Mouse (Mus musculus) forelimb bud, embryonic 11.5 days (tissue): ENCODE results near the gene Cdk4.

Experiments used
- DNase-seq: peaks from one replicate; pipeline ENCODE4 v3.0.0-alpha.2; 2012; ENCODE audit warnings: low read depth, low spot score

The Cdk4 gene

DNA sequence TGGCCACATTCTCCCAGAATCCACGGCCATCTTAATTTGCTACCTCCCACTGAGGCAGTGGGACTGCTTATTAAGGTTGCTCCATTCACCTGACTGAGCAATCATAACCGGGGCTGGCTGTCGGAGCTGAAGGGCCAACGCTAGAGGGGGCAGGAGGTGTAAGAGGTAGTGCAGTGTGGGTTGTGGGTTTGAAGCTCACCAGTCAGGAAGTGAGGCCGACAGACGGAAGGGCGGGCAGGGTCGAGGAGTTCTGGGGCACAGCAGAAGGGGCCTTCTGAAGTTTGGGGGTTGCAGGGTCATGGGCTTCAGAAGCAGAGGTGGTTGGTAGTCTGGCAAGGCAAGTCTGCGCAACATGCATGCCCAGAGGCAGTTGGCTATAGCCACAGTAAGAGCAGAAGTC, 11.7 kb downstream of the Cdk4 start, which contains the start of gene Agap2:
Agap2 (plus strand) TSS at position 205 of the 400 bp plus-strand sequence.
- no peak for DNase-seq

DNA sequence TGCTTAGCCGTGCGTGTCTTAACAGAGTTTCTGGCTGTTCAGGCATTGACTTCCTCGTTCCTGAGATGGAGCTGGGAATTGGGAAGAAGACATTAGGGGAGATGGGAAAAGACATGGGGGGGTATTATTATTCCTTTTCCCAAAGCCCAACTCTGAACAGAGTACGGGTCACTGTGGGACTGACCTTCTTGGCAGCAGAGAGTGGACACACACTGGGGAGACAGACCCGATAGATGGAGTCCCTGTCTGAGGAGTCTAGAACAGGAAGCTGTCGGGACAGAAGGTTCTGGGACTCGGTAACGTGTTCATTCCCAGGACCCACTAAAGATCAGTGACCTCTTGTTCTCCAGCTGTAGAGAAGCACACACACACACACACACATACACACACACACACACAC, 12.3 kb downstream of the Cdk4 start:
- DNase-seq: no peak

DNA sequence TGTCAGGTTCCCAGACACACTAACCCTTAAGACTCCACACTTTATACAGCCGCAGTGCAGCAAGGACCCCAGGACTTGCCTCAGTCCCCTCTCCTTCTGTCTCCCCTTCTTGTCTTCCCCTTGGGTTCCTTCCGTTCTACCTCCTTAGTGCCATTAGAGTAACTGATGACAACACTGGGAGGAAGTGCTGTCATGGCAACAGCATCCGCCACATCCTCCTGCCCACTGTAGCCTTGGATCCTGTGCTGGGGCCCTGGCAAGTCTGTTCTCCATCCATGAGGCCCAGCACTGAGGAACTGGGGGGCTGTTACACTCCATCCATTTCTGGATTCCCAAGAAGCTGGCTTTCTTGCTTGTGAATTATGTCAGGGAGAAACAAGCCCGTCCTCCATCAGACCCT, 12.7 kb downstream of the Cdk4 start:
- no peak for DNase-seq

DNA sequence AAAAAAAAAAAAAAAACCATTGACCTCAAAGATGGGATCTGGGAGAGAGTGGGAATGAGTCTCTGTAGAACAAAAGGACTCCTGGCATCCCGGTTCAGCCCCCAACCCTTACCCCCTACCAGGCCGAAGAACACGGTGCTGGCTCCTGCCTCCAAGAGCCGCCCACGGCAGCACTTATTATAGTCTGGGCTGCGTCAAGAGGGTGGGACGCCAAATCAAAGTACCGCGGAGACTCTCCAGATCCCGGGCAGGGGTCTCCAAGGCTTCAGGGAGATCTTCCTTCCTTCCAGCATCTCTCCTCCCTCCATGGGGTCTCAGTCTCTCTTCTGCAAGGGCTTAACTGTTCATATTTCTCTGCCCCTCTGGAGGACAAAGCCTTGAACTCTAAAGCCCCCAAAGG, 14.2 kb downstream of the Cdk4 start:
- DNase-seq: no peak

DNA sequence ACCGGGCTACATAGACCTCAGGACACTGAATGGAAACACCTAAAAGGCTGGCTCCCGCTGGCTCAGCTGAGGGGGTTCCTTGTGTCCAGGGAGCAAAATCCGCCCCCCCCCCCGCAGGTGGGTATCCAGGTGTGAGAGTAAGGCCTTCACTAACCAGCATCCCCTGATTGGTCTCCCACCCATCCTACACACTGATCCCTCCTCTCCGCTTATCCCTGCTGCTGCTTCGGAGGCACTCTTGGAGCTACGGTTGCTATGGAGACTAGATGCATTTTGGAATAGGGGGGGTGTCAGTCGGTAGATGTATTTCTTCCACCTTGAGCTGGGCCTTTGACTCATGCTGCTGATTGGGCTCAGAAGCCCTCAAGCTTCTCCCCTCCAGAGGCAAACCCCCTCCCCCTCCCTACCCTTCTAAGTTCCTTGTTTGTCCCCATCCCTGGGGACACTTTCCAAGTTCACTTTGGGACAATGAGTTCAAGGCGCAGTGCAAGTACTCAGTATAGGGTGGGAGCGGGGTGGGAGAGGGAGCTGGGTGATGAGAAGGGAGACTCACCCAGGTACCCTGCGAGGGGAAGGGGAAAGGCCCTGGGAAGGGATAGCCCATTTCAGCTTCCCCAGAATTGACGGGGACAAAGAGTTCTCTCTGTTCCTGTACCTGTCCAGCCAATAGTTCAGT, 14.8 kb downstream of the Cdk4 start:
- no peak for DNase-seq

DNA sequence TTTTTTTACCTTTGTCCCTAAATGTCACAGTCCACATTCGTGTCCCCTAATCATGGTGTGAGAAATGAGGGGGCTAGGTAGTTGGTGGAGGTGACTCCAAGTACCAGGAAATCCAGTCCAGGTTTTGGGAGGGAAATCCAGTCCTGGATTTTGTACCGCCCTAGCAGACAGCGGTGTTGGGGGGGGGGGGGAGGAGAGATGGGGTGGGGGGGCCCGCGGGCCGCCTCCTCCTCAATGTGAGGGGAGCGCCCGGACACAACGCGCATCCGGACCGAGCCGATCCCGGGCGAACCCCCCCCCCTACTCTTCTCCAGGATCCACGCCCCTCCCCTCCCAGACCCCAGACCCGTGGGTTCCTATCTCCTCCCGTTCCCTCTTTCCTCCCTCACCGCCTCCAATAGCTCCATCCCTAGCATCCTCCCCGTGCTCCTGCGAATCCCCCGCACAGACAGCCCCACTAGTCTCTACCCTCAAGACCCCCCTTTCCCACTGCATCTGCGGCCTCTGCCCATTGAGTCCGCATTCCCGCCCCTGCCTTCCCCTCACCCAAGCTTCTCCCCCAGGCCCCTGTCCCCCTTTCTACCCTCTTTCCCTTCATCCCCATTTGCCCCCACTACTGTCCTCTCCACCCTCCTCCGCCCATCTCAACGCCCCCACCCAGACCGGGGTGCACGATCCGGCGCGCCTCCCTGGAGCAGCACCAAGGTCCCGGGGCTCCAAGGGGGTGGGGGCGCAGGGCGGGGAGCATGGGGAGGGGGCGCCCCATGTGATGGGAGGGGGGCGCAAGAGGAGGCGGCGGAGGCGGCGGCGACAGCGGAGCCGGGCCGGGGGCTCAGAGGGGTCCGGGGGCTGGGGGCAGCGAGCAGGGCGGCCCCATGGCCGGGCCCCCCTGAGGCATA, 15.6 kb downstream of the Cdk4 start:
- DNase-seq: peak; percentile 50

DNA sequence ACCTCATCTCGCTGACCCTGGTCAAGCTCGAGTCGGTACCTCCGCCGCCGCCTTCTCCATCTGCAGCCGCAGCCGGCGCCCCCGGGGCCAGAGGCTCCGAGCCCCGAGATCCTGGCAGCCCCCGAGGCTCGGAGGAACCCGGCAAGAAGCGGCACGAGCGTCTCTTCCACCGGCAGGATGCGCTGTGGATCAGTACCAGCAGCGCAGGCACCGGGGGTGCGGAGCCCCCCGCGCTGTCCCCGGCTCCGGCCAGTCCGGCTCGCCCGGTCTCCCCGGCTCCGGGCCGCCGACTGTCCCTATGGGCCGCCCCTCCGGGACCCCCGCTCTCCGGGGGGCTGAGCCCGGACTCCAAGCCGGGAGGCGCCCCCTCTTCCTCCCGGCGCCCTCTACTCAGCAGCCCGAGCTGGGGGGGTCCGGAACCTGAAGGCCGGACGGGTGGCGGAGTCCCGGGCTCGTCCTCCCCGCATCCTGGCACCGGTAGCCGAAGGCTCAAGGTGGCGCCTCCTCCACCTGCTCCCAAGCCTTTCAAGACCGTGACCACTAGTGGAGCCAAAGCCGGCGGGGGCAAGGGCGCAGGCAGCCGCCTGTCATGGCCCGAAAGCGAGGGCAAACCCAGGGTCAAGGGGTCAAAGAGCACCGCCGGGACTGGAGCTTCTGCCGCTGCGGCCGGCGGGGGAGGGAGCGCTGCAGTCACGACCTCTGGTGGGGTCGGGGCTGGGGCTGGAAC, 16.5 kb downstream of the Cdk4 start:
- no peak for DNase-seq

DNA sequence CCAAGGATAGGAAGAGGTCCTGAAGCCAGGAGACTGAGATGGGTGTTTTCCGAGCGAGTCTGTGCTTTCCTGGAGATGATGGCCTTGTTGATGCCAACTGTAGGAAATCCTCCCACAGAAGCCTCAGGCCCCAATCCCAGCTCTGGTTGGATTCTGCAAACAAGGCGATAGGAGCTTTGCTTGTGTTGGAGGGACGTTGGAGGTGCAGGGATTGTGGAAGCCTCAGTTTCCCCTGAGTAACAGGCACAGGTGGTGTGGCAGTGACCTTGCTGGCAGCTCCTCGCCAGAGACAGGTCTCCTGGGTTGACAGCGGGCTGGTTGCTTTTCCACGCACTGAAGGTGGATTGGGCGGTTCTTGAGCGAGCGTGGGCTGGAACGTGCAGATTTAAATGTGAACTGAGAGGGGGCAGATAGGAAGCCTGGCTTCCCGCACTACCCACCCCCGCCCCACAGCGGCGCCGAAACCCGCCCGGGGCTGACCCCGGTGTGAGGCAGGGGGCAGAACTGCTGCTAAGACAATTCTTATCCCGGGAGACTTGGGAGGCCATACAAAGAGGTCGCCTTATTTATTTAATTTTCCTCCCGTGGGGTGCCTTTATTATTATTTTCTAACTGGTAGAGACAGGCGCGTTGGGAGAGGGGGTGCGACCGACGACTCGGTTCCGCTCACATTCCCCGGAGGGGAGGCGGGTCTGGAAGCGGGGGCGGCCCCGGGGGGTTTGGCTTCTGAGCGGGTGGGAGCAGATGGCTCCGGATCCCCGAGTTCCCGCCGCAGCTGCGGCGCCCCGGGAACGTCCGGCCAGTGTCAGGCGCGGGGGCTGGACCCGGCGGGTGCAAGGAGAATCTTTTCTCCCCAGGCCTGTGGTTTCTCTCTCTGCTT, 17.8 kb downstream of the Cdk4 start:
- no peak for DNase-seq

DNA sequence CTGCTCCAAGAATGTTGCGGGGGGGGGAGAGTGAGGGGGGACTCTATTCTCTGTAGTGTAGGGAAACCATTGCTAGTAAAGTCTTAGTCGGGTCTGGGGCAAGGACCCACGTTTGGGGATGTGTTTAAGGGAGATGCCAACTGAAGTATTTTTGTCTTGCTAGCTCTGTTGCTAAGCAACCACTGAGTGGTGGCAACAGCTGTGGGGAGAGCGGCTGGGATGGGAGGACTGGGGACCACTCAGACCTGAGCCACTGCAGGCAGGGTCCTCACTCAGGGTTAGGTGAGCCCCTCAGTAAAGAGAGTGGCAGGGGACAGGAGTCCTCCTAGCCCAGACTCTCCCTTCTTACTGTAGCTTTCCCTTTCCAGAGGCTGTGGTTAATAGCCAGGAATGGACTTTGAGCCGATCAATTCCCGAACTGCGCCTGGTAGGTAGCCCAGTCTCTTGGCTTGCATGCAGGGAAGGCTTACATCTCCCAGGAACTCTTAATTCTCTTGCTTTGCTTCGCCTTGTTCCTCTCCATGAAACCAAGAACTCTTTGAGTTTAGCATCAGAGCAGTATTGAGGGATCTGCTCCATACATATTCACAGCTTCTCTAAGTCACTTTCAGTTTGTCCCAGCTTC, 18.8 kb downstream of the Cdk4 start:
- DNase-seq: peak; percentile 49

DNA sequence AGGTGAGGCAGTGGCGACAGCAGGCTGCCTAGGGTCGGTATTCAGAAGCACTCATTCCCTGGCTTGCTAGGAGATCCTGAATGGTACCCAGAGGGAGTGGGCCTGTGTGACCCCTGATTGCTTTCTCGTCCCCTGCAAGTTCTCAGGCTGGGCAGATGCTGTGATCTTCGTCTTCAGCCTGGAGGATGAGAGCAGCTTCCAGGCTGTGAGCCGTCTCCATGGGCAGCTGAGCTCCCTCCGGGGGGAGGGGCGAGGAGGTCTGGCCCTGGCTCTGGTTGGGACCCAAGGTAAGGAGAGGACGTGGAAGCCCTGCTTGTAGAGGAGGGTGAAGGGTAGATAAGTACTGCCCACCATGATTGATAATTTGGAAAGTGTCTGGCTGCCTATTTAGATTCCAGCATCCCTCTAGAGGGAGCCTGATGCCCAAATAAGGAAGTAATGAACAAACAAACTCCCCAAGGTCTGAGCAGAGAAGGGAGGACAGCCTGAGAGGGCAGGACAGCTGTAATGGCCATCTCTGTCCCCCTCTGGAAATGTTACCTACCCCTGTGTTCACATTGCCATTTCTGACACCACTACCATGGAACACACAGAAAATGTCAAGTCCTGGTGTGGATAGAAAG, 20.1 kb downstream of the Cdk4 start:
- no peak for DNase-seq

DNA sequence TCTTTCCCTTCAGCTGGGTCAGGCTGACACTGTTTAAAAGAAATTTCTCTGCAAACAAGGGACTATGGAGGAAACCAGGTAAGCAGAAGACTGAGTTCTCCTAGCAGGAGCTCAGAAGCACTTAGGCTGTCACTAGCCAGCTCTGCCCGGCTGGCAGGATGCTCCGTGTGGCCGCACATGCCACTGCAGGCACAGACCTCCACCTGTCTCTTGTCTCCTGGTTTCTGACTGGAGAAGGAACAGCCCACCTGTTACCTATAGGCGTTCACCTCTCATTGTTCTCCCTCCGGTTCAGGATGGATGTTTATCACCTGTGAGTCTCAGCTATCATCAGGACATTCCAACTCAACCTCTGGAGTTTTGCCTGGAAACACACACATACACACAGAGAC, 20.6 kb downstream of the Cdk4 start:
- no peak for DNase-seq

DNA sequence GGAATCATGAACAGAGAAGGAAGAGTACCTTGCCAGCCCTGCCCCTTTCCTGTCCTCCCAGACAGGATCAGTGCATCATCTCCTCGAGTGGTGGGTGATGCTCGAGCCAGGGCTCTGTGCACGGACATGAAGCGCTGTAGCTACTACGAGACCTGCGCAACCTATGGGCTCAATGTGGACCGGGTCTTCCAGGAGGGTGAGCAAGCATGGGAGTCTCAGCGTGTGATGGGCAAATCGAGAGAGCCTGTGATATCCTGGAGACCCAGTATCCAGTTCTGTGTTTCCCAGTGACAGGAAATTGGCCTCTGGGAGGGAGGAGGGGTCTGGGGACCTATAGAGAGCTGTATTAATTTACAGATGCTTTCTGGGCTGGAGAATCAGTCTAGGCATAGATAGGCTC, 21.7 kb downstream of the Cdk4 start:
- no peak for DNase-seq

DNA sequence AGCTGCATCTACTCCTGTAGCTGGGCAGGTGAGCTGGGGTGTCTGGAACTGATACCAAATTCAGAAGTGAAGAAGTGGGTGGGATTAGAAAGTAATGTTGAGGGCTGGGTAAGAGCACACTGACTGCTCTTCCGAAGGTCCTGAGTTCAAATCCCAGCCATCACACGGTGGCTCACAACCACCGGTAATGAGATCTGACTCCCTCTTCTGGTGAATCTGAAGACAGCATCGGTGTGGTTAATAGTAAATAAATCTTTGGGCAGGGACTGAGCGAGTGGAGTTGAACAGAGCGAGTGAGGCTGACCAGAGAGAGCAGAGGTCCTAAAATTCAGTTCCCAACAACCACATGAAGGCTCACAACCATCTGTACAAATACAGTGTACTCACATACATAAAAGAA, 22.3 kb downstream of the Cdk4 start:
- DNase-seq: no peak

DNA sequence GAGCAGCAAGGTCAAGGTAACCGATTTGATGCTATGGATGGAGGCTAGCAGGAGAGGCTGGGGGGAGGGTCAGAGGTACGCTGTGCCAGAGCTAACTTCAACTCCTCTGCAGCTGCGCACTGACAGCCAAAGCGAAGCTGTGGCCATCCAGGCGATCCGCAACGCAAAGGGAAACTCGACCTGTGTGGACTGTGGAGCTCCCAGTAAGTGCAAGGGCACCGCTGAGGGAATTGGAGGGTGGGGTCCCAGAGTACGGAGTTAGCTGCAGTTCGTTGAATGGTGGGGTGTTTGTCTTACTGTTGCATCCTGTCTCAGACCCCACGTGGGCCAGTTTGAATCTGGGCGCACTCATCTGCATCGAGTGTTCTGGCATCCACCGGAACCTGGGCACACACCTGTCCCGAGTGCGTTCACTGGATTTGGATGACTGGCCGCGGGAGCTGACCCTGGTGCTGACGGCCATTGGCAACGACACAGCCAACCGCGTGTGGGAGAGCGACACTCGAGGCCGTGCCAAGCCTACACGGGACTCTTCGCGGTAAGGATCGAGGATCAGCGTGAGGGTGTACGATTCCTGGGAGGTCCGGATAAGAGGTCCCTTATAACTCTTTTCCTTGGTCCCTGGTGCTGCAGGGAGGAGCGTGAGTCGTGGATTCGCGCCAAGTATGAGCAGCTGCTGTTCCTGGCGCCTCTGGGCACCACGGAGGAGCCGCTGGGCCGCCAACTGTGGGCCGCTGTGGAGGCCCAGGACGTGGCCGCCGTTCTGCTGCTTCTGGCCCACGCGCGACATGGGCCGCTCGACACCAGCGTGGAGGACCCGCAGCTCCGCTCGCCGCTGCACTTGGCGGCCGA, 27.5 kb downstream of the Cdk4 start:
- DNase-seq: no peak

DNA sequence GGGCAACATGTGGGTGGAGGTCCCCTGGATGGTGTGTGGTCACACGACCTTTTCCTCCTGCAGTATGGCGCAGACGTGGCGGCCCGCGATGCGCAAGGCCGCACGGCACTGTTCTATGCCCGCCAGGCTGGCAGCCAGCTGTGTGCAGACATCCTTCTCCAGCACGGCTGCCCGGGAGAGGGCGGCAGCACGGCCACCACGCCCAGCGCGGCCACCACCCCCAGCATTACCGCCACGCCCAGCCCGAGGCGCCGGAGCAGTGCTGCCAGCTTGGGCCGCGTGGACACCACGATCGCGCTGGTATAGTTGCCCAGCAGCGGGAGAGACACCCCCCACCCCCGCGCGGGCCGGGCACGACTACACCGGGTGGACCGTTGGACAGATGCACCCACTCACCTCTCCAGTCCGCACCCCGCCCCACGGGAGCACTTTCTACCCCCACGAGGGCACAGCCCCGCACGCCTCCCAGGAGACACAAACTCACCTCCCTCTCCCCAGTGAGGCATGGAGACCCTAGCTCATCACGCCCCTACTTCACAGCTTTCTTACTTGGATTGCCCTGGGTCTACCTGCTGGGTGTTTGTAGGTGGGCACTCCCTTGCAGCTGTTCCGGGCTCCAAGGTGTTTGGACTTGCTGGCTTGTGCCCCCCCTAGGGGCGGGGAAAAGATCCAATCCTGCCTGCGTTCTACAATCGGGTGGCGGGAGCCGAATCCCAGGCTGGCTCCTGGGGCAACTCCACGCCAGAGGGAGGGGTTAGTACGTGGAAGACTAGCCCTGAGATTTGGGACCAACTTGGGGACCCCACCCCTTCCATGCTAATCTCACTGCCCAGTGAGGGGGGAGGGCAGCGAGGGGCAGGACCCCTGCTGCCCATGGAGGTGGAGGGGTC, 28.4 kb downstream of the Cdk4 start:
- no peak for DNase-seq

DNA sequence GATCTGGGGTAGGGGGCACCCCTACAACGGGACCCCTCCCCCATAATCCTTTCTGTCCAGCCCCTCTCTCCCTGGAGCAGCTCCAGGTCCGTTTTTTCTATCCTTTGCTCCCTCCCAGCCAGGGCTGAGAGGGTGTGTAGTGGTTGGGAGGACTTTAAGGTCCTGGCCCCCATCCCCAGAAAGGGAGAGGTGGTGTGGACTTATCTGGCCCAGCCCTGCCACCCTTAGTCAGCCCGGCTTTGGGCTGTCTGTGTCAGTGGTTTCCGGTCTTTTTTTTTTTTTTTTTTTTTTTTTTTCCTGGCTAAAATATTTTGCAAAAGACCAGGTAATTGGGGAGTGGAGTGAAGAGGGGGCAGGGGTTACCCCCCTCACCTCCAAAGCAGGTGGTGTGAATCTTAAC, 29.4 kb downstream of the Cdk4 start:
- DNase-seq: no peak

DNA sequence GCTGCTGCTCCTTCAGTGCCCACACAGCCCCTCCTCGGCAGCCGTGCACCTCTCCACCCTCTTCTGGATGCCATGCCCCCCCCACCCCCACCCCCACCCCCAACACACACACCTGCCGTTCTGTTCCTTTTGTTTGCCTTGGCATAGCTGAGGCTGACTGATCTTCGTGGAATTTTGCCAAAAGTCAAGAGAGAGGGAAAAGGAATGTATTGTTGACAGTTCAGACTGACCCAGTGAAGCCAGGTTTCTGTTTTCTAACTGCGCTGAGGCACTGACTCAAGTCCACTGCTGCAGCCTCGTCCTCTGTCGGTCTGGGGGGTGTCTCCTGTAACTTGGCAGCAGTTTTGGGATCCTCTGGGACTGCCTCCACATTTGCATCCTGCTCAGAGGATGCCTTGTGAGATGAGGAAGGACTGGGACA, 31.1 kb downstream of the Cdk4 start:
- DNase-seq: no peak

DNA sequence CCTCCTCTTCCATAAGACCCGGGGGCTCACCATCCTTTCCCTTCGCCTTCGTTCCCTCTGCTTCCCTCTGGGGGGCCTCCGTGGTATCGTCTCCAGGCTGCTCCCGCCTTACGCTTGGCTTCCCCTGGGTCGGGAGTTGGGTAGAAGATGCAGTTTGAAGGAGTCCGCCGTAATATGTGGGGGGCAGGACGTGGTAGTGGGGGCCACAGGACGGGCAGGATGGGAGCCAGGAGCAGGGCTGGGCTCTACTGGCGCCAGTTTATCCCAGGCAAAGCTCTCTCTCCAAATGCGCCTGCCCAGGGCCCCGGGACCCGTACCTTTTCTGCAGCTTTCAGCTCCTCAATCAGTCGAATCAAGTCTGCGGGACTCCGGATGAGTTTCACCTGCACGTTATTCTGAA, 35.2 kb downstream of the Cdk4 start:
- no peak for DNase-seq

DNA sequence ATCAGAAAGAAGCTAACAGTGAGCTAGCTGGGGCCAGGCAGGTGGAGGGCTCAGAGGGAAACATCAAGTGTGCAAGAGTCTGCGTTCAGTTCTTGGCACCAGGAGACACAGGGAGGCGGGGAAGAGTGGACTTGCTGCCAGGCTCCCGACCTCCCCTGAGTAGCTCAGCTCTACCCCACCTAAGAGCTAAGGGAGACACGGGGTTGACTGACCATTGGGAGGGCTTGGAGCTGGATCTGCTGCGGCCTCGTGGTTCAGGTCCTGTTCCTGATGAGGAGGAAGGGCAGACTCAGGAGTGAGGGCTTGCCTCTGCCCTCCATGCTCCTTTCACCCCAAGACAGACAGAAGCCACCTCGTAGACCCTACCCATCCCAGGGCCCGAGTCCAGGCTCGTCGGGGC, 35.9 kb downstream of the Cdk4 start:
- DNase-seq: no peak
